Mouse (Mus musculus): ENCODE measurements around the gene 4930512M02Rik.
"Not testable (repeated sequence)": the region's sequence is repeated elsewhere in the genome, so short reads cannot be mapped to it uniquely, and the experiment has no call there.

4930512M02Rik gene

GRCm38 (mm10) chr11:11627735-11628134 lies at the start of gene 4930512M02Rik:
Gene 4930512M02Rik (minus strand): TSS chr11:11627835.
- not testable (repeated sequence) for DNase-seq

DNA sequence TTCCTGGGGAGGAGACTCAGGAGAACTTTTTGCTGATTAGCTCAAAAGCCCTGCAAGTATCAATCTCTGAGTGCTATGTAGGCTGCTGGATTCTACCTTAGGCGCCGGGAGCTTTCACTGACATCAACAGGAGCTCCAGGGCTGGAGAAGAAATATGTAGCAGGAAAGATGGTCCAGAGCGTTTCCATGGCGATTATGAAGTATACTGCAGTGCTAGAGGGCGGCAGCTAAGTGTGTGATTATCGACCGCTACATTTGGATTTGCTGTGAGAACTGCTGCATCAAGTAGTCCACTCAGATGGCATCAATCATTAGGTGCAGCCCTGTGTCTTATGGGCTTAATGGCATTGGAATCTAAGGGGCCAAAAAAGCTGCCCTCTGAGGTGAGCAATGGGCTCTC lies 49.5 kb upstream of the 4930512M02Rik start:
- no peak for DNase-seq

- no peak for DNase-seq
These were observed 48.6 kb upstream of the 4930512M02Rik start for GRCm38 (mm10) chr11:11676068-11676741.

DNA sequence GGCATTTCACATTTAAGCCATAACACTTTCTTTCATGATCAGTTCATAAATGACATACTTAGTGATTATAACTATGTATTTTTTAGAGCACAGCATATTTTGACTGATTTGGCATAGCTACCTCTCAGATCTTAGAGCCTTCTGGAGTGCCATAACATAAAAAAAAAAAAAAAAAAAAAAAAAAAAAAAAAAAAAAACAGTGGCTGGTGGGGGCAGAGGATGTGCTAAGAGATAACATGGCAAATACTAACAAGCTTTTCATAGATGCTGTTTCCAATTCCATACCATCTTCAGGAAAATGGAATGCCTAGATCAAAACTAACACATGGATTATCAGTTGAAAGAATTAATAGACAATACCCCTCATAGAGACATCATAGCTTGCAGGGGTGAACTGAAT lies 47.4 kb upstream of the 4930512M02Rik start:
- no peak for DNase-seq

DNA sequence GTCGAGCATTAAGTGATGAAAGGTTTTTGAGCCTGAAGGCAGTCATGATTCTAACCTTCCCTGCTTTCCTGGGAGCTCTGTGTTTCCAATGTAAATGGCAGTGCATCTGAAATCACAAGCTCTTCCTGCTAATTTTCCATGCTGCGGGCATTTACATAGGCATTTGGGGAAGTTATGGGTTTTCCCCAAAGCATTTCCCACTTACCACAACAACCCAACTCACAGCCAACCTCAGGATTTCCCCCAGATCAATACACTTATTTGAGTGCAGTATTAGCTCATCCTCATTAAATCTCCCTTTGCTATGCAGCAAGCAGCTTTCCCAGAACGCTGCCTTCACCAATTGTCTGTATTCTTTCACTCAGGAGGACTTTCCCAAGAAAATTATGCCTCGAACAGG lies 45.3 kb upstream of the 4930512M02Rik start:
- DNase-seq = no peak

DNA sequence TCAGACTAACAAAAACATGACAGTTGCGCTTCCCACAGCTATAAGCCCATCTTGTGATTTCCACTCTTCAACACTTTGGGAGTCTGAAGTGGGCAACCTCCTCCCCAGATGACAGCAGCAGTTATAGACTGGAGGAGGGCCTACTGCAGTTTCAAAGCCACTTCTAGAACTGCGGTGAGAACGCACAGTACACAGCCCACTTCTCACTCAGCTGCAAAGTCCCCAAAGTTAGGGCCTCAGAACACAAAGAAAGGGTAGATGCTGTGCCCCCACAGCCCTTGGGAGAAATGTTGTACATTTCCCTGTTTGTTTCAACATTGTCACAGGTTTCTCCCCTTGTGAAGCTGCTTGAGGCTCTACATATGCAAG lies 40.3 kb upstream of the 4930512M02Rik start:
- no peak for DNase-seq

GRCm38 (mm10) chr11:11667254-11667921 lies 39.8 kb upstream of the 4930512M02Rik start:
- no peak for DNase-seq

- no peak for DNase-seq
These were observed 33.0 kb upstream of the 4930512M02Rik start for GRCm38 (mm10) chr11:11660651-11661050.

- DNase-seq = no peak
These were observed 31.2 kb upstream of the 4930512M02Rik start for GRCm38 (mm10) chr11:11658834-11659233.

DNA sequence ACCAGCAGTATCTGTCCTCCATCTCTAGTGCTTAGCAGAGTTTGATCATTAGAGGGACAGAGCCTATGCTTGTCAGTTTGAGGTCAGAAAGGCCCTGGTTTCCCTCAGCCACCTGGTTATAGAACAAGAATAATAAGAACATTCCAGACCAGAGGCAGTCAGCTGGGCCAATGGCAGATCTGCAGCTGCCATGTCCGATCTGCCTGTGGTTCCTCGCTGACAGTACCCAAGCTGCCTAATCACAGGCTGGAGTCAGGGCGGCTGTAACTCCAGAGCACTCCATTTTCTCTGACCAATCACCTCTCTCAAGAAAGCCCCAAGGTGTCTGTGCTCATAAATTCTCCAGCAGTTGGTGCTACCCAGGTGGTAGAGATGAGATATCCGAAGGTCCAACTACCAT lies 30.0 kb upstream of the 4930512M02Rik start:
- DNase-seq = no peak

GRCm38 (mm10) chr11:11656995-11657530 lies 29.4 kb upstream of the 4930512M02Rik start:
- no peak for DNase-seq

DNA sequence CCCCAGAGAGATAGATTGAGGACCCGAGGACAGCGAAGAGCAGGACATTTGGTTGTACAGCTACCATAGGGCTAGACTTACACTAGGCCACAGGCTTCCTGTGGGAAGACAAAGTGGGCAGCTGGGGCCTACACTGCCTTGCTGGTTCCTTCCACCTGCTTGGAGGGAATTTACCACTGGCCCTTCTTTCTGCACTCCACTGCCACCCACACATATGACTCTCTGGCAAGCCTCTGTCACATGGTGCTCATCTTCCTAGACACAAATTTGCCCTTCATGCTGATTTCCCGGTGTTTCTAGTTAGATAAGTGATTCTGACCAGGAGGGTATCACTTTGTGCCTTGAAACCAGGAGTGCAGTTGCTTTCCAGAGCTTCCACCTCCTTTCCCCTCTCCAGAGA lies 28.8 kb upstream of the 4930512M02Rik start:
- DNase-seq = no peak

DNA sequence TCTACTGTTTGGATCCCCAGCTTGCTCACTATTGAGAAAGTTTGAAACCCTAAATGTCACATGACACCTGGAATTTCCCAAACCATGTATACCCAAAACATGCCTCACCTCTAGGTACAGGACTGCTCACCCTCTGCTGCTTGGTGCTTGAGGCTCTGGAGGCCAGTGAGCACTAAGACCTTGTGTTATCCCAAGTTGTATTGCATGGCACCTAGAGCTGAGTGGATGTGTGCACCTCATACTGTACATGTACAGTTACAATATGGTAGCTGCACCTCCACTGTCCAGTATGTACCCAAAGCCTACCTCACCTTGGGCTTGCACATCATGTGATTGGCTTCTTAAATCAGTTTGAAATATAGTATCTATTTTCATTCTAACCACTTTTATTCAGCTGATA lies 16.7 kb upstream of the 4930512M02Rik start:
- no peak for DNase-seq

GRCm38 (mm10) chr11:11624073-11624705 lies 3.4 kb downstream of the 4930512M02Rik start:
- DNase-seq = no peak

GRCm38 (mm10) chr11:11609243-11609642 lies 18.4 kb downstream of the 4930512M02Rik start:
- no peak for DNase-seq

GRCm38 (mm10) chr11:11587327-11587726 lies 40.3 kb downstream of the 4930512M02Rik start:
- DNase-seq = no peak

- no peak for DNase-seq
These were observed 41.2 kb downstream of the 4930512M02Rik start for GRCm38 (mm10) chr11:11586423-11586822.

- DNase-seq = no peak
These were observed 53.9 kb downstream of the 4930512M02Rik start for GRCm38 (mm10) chr11:11573691-11574090.

DNA sequence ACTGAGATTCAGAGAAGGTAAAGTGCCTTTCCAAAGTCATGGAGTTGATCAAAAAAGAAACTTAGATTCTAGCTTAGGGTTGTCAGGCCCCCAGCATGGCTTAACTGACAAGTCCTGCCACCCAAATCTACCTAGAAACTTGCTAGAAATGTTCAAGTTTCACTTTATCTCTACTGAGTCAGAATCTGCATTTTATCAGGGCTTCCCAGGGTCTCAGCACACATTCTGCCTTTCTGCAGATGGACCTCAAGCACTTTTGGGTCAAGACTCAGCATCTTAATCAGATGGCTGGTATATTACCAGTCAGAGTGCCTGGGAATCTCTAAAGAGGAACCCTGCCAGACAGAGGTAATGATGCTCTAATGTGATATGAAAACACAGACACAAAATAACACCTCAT lies 56.9 kb downstream of the 4930512M02Rik start:
- no peak for DNase-seq

GRCm38 (mm10) chr11:11569466-11570132 lies 58.0 kb downstream of the 4930512M02Rik start:
- DNase-seq = no peak

DNA sequence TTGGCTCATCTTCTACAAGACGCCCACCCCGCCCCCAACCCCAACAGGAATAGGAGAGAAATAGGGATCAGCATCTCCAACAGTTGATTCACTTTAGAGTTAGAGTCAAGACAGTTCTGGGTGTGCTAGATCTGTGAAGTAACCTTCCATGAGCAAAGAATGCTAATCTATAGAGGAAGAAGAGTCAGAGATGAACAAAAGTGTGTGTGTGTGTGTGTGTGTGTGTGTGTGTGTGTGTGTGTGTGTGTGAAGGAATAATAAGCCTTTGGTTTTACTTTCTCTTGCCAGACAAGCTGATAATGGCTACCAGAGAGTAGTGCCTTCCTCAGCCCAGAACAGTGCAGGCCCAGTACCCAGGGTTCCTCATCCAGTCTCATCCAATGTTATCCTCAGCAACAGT lies 59.6 kb downstream of the 4930512M02Rik start:
- DNase-seq = no peak

DNA sequence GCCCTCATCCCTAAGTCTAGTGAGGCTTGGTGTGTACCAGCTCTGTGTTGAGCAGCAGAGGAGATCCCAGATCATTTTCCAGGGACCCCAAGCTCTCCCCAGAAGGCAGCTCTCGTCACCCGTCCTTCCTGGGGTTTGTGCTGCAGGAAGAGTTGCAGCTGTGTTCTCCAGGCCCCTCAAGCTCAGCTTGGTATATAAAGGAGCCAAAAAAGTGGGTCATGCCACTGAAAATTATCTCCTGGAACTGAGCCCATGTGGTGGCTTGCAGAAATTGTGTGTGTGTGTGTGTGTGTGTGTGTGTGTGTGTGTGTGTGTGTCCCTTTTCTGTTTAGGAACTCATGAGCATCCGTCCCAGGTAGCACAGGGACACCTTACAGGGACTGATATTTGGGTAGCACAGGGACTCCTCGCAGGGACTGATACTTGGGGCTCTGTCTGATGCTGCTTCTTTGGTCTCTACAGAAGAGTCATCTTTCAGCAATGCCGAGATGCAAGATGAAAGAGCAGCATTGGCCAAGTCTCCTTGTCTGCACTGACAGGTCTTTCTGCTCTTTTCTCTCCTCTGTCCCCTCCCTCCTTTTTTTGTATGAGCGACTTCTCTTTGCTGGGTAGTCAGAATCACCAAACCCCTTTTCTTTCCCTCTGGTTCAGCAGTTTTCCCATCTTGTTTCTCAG lies 62.4 kb downstream of the 4930512M02Rik start:
- DNase-seq = no peak
